Mouse (Mus musculus): Measurements from ENCODE around the gene Polr1d.

- TF ChIP-seq CTCF (IDR thresholded peaks at IDR 0.05; ENCODE audit: control insufficient read depth, insufficient read depth, insufficient replicate concordance, low read depth, low read length) (no peak), POLR2A (IDR thresholded peaks at IDR 0.05; ENCODE audit: control insufficient read depth, low read depth, low read length) (no peak)
These were observed 37.9 kb downstream of the Polr1d start for GRCm38 (mm10) chr5:147114738-147115137.

Data from testis, adult 2 months (tissue).